Mouse (Mus musculus) midbrain, postnatal 0 days (tissue): ENCODE results near the gene Ndufs6. TPM values are rescaled to one million over a fixed set of nuclear protein-coding genes. Genes with fewer than 3 reads are reported as not detected.
A peak's percentile ranks its signal among the peaks of the same experiment; 100 is the strongest.

Experiments
- ATAC-seq: fragments of 200-750 bp; cut with Nextera tagmentation; 2 replicates; pipeline ENCODE4 v1.8.0; 2017; ENCODE audit warnings: moderate number of reproducible peaks, mild to moderate bottlenecking, moderate TSS enrichment, moderate library complexity; ENCODE audit not compliant: low FRiP score
- DNase-seq: peaks from one replicate; pipeline ENCODE4 v3.0.0-alpha.2; 2015; ENCODE audit warnings: low spot score
- H3K27ac ChIP-seq: fragments of 300-500 bp; sonication (generic); 2 replicates; pipeline ENCODE4 v1.5.1; 2014; ENCODE audit warnings: low read depth, mild to moderate bottlenecking, low read length, mixed read lengths
- H3K27me3 ChIP-seq: fragments of 300-500 bp; sonication (generic); 2 replicates; pipeline ENCODE4 v1.6.1; 2014; ENCODE audit warnings: low read length, control low read depth, mixed read lengths; ENCODE audit not compliant: insufficient read depth
- H3K36me3 ChIP-seq: fragments of 300-500 bp; sonication (generic); 2 replicates; pipeline ENCODE4 v1.6.1; 2014; ENCODE audit warnings: low read length, control low read depth, mixed read lengths; ENCODE audit not compliant: insufficient read depth
- H3K4me1 ChIP-seq: fragments of 300-500 bp; sonication (generic); 2 replicates; pipeline ENCODE4 v1.6.1; 2014; ENCODE audit warnings: mild to moderate bottlenecking, control low read depth, antibody characterized with exemption, low read length, mixed read lengths; ENCODE audit not compliant: insufficient read depth
- H3K4me2 ChIP-seq: fragments of 300-500 bp; sonication (generic); 2 replicates; pipeline ENCODE4 v1.6.1; 2014; ENCODE audit warnings: low read depth, mild to moderate bottlenecking, low read length, mixed read lengths; ENCODE audit not compliant: poor library complexity, severe bottlenecking
- H3K4me3 ChIP-seq: fragments of 300-500 bp; sonication (generic); 2 replicates; pipeline ENCODE4 v1.5.1; 2014; ENCODE audit warnings: low read depth, mild to moderate bottlenecking, low read length, moderate library complexity
- H3K9ac ChIP-seq: fragments of 300-500 bp; sonication (generic); replicated peaks from 2 replicates; pipeline ENCODE4 v1.6.1; 2014; ENCODE audit warnings: mild to moderate bottlenecking, low read length, moderate library complexity, mixed read lengths; ENCODE audit not compliant: poor library complexity, severe bottlenecking
- H3K9me3 ChIP-seq: fragments of 300-500 bp; sonication (generic); 2 replicates; pipeline ENCODE4 v1.6.1; 2016; ENCODE audit warnings: low read length, control low read depth
- CTCF ChIP-seq: IDR thresholded peaks from 2 replicates; pipeline ENCODE4 v1.5.1; 2016; ENCODE audit warnings: antibody characterized with exemption, mild to moderate bottlenecking
- WGBS: fragments of 180-500 bp; shearing (Covaris S2); extraction: QIAGEN DNeasy Blood & Tissue Kit; methylation state at CpG from one replicate; pipeline ENCODE4 v1.1.7; 2014; 5-methylcytosine and 5-hydroxymethylcytosine counted together
- polyA plus RNA-seq: library from polyadenylated mRNA; unstranded; fragments of >200 nt; fragmentation: Nextera tagmentation; extraction: Ambion mirVana; gene quantifications from 2 replicates; pipeline ENCODE4 v1.2.1, GENCODE M21; 2015
- total RNA-seq: library from RNA; depleted of rRNA; stranded (reverse); fragments of >200 nt; gene quantifications from 2 replicates; pipeline ENCODE4 v1.2.3, GENCODE M21; 2014; rRNA removed

Ndufs6 gene
- 111 and 132 TPM in 2 replicates for total RNA-seq
- polyA plus RNA-seq, result 477 and 509 TPM in 2 replicates

- DNase-seq, result peak; percentile 94
Observed at GRCm38 (mm10) chr13:73327827-73328698, at the start of gene Ndufs6, which contains the start of gene Mrpl36. Gene Ndufs6 (minus strand): TSS chr13:73328542. Gene Mrpl36 (plus strand): TSS chr13:73328513.

GRCm38 (mm10) chr13:73377637-73378036 lies 49.3 kb upstream of the Ndufs6 start:
- no peak for DNase-seq
- Histone ChIP-seq H3K4me2 (no peak overlapping the region), H3K27ac (no peak overlapping the region), H3K9ac (no peak overlapping the region), H3K36me3 (no peaks in the 10 kb centered on the region), H3K9me3 (no peaks in the 10 kb centered on the region), H3K4me1 (no peaks in the 10 kb centered on the region), H3K4me3 (no peak overlapping the region), H3K27me3 (no peaks in the 10 kb centered on the region)
- TF ChIP-seq CTCF, result no peak
- no peak for ATAC-seq
- WGBS, result 82% methylated on average over 9 of the region's 9 CpGs

More at GRCm38 (mm10) chr13:73327827-73328698, at the start of gene Ndufs6, which contains the start of gene Mrpl36:
- ATAC-seq, result peak; percentile 87
- no peaks in the 10 kb centered on the region for H3K9me3 ChIP-seq
- no peaks in the 10 kb centered on the region for H3K27me3 ChIP-seq
- peak within 1 kb of the TSS; percentile 85 for H3K4me2 ChIP-seq
- peak within 1 kb of the TSS; percentile 62 for H3K9ac ChIP-seq
- H3K36me3 ChIP-seq, result peaks cover 25% of the 10 kb centered on the region
- 1% methylated on average over 45 of the region's 45 CpGs for WGBS
- 0 out of 2 replicates have a peak, but pooled peaks have one; percentile 1 for TF ChIP-seq CTCF
- H3K4me1 ChIP-seq, result peaks cover 9% of the 10 kb centered on the region; the same call in 1 of the 2 replicates
- peak within 1 kb of the TSS; percentile 58; the same call in 1 of the 2 replicates for H3K27ac ChIP-seq
- H3K4me3 ChIP-seq, result peak within 1 kb of the TSS; percentile 69

GRCm38 (mm10) chr13:73374612-73375011 lies 46.3 kb upstream of the Ndufs6 start:
- Histone ChIP-seq H3K4me3 (no peak overlapping the region), H3K27ac (no peak overlapping the region), H3K36me3 (no peaks in the 10 kb centered on the region), H3K9me3 (no peaks in the 10 kb centered on the region), H3K27me3 (no peaks in the 10 kb centered on the region), H3K4me2 (no peak overlapping the region), H3K9ac (no peak overlapping the region), H3K4me1 (no peaks in the 10 kb centered on the region)
- no peak for TF ChIP-seq CTCF
- DNase-seq (no peak), ATAC-seq (0 out of 2 replicates have a peak, but pooled peaks have one; percentile 34)
- 53% methylated on average over 2 of the region's 2 CpGs for WGBS

- 78% methylated on average over 4 of the region's 4 CpGs for WGBS
Observed at GRCm38 (mm10) chr13:73373367-73373766, 45.0 kb upstream of the Ndufs6 start.

GRCm38 (mm10) chr13:73357106-73357505 lies 28.8 kb upstream of the Ndufs6 start:
- no peak overlapping the region for H3K27ac ChIP-seq
- WGBS, result 87% methylated on average over 3 of the region's 3 CpGs
- no peaks in the 10 kb centered on the region for H3K4me1 ChIP-seq
- no peak for TF ChIP-seq CTCF
- H3K9me3 ChIP-seq, result no peaks in the 10 kb centered on the region
- no peaks in the 10 kb centered on the region for H3K36me3 ChIP-seq
- no peak for ATAC-seq
- no peaks in the 10 kb centered on the region for H3K27me3 ChIP-seq
- no peak overlapping the region for H3K4me2 ChIP-seq
- DNase-seq, result no peak
- no peak overlapping the region for H3K9ac ChIP-seq
- H3K4me3 ChIP-seq, result no peak overlapping the region

More at GRCm38 (mm10) chr13:73373367-73373766, 45.0 kb upstream of the Ndufs6 start:
- no peak for DNase-seq
- Histone ChIP-seq H3K4me1 (no peaks in the 10 kb centered on the region), H3K4me3 (no peak overlapping the region), H3K9ac (no peak overlapping the region), H3K27ac (no peak overlapping the region), H3K4me2 (no peak overlapping the region), H3K36me3 (no peaks in the 10 kb centered on the region), H3K9me3 (no peaks in the 10 kb centered on the region), H3K27me3 (no peaks in the 10 kb centered on the region)
- TF ChIP-seq CTCF, result no peak
- ATAC-seq, result peak; percentile 27; the same call in 1 of the 2 replicates

- no peaks in the 10 kb centered on the region for H3K9me3 ChIP-seq
- no peak overlapping the region for H3K4me3 ChIP-seq
- no peak overlapping the region for H3K4me2 ChIP-seq
- no peaks in the 10 kb centered on the region for H3K36me3 ChIP-seq
- no peak for ATAC-seq
- H3K4me1 ChIP-seq, result no peaks in the 10 kb centered on the region
- no peak for TF ChIP-seq CTCF
- H3K27me3 ChIP-seq, result no peaks in the 10 kb centered on the region
- no peak overlapping the region for H3K27ac ChIP-seq
- no peak overlapping the region for H3K9ac ChIP-seq
- no peak for DNase-seq
Observed at GRCm38 (mm10) chr13:73352491-73352890, 24.1 kb upstream of the Ndufs6 start.
